Mouse (Mus musculus): ENCODE results near the gene AY074887. TPM values are rescaled to one million over a fixed set of nuclear protein-coding genes. Genes with fewer than 3 reads are reported as not detected.

The AY074887 gene
- total RNA-seq, 2 experiments from 2014 or later, result not detected

DNA sequence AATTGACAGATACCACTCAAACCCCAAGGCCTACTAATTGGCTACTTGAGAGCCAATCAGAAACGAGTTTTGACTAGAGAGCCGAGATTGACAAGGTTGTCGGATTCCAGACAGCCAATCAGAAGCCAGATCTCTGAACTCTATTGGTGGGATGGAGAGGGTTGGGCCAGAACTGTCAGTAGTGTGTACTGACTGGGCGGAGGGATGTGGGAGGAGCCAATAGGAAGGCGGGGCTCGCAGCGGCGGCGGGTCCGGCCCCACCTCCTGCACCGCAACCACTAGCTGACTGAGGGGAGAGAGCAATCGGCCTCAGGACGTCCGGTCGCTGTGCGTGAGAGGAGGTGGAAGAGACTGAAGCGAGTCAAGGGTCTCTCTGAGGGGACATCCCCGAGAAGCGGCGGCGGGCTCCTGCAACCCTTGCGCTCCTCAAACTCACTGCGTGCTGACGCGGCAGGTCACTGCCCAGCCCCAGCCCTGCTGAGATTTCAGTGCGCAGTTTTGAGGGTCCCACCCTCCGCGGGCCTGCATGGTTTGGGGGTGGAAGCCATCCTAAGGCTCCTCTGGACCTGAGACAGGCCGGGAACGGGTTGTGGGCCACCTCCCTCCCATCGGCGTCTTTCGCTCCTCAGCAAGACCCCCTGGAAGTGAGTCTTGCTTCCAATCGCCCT, 33.7 kb downstream of the AY074887 start, which contains the start of gene Hykk:
Gene Hykk, plus strand, starts transcription at position 274 of the 668 bp plus-strand sequence.
- intact Hi-C loops (cut with DNase I), result loop anchor here (2.0 to 5.0 kb wide), 2 partner anchors 34 to 50 kb away; partner anchors contain the start of genes AY074887 and Psma4
- peak; percentile 91 to 92 for DNase-seq

DNA sequence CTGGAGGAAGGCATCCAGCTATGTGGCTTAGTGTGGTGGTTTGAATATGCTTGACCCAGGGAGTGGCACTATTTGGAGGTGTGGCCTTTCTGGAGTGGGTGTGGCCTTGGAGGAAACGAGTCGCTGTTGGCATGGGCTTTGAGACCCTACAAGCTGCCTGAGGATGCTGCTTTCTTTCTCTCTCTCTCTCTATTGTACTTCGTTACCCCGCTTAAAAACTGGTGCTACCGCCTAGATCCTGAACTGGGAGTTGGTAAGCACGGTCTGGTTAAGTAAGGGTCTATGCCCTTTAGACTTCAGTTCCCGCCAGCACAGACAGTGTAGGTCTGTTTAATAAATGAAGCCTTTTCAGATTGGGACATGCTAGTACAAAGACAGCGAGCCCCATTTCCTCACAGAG, 34.4 kb downstream of the AY074887 start:
- DNase-seq, result peak in 1 of 2 experiments; percentile 5
- intact Hi-C loops (cut with DNase I), result loop anchor here (2.0 to 5.0 kb wide), 2 partner anchors 34 to 49 kb away; partner anchors contain the start of genes AY074887 and Psma4

DNA sequence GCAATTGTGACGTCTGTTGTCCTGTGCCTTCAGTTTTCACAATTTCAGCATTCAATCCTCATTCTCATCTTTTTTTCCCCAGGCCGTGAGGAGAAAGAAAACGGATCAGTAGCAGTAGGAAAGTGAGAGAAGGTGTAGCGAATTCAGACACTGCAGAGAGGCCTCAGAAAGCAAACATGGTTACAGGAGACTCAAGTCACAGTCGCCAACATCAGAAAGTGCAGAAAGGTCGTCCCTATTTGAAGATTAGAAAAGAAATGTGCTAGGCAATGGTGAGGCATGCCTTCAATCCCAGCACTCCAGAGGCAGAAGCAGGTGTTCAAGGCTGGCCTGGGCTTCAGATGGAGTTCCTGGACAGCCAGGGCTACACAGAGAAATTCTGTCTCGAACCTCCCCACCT, 35.2 kb downstream of the AY074887 start:
- intact Hi-C loops (cut with DNase I), result loop anchor here (5.0 kb wide), 1 partner anchor 48 kb away; no protein-coding TSS in a partner anchor
- no peak for DNase-seq

- intact Hi-C loops (cut with DNase I), result no loop called here
Measured at GRCm38 (mm10) chr9:54909446-54909845, 41.4 kb downstream of the AY074887 start.

More at GRCm38 (mm10) chr9:54909446-54909845, 41.4 kb downstream of the AY074887 start:
- DNase-seq, result no peak

Other genes starting within 250 kb of the AY074887 start
- gene Wdr61, start 216.5 kb downstream of the AY074887 start, total RNA-seq (2021), result 10 to 100 TPM; 39.7 to 45.6 TPM
- gene Crabp1, start 186.2 kb downstream of the AY074887 start, total RNA-seq (2021), result not detected
- 10 to 100 TPM; 43.7 to 48.7 TPM for gene Ireb2, start 87.2 kb downstream of the AY074887 start, total RNA-seq (2021)
- 1 to 10 TPM; 1.5 to 2.1 TPM for gene Hykk, start 33.7 kb downstream of the AY074887 start, total RNA-seq (2021)
- gene Psma4, start 208 bp downstream of the AY074887 start, total RNA-seq (2021), result 100 to 1,000 TPM; 157 to 162 TPM
- not detected for gene Chrna5, start 29.9 kb upstream of the AY074887 start, total RNA-seq (2021)
- gene Chrna3, start 75.6 kb upstream of the AY074887 start, total RNA-seq (2021), result not detected
- gene Chrnb4, start 97.8 kb upstream of the AY074887 start, total RNA-seq (2021), result not detected
- 10 to 100 TPM; 29.5 to 30.9 TPM for gene Ube2q2, start 197.9 kb upstream of the AY074887 start, total RNA-seq (2021)

Data from heart, postnatal 10 days (tissue).